Mouse (Mus musculus) liver, embryonic 14.5 days (tissue): ENCODE data around the gene Nufip1.

Source experiments
- CTCF ChIP-seq: IDR thresholded peaks from 2 replicates; pipeline ENCODE4 v1.5.1; 2016; ENCODE audit warnings: antibody characterized with exemption, low read depth, control low read depth
- EP300 ChIP-seq: IDR thresholded peaks from 2 replicates; pipeline ENCODE4 v1.6.1; 2016; ENCODE audit warnings: antibody characterized with exemption, low read depth

- TF ChIP-seq EP300 (no peak), CTCF (peak; percentile 9; the same call in 1 of the 2 replicates)
Measured at GRCm38 (mm10) chr14:76118963-76119362, 8.3 kb downstream of the Nufip1 start.
